Mouse (Mus musculus) erythroblast, embryonic 14.5 days (primary cell): Measurements from ENCODE around the gene Ssb.

Experiments
- GATA1 ChIP-seq: IDR thresholded peaks from 2 replicates; pipeline ENCODE4 v1.6.1; 2012; ENCODE audit warnings: low read length, inconsistent platforms, mixed read lengths
- TAL1 ChIP-seq: IDR thresholded peaks from 3 replicates; pipeline ENCODE4 v1.6.1; 2012; ENCODE audit warnings: low read length, inconsistent platforms, mixed read lengths

GRCm38 (mm10) chr2:69893891-69894290 is 32.5 kb downstream of the Ssb start:
- TF ChIP-seq GATA1 (no peak), TAL1 (no peak)
